In genomic region chr5:141055596-141056343, GRCm38 (mm10) we compare ENCODE assay signal across 1 mouse cellular context.
TF ChIP-seq lines count a peak whose summit lies in the region.

No protein-coding gene starts in this region.

TF ChIP-seq in CH12.LX, 34 proteins besides CTCF, POLR2A, EP300 and RAD21 (continued from another document):
- TF ChIP-seq JUN (IDR thresholded peaks at IDR 0.05; ENCODE audit: insufficient read depth, low read depth, low read length) = no peak
- 0 out of 2 replicates have a peak, but pooled peaks have one; percentile 15 for TF ChIP-seq RCOR1 (conservative IDR thresholded peaks at IDR 0.05; ENCODE audit: low read depth, low read length)
- no peak for TF ChIP-seq CHD1 (IDR thresholded peaks at IDR 0.05; ENCODE audit: low read depth, low read length)
- peak; percentile 65 for TF ChIP-seq BHLHE40 (IDR thresholded peaks at IDR 0.05; ENCODE audit: low read depth, low read length)
- peak; percentile 62 for TF ChIP-seq JUND (conservative IDR thresholded peaks at IDR 0.05; ENCODE audit: low read depth, low read length)
- peak; percentile 59; the same call in 1 of the 2 replicates for TF ChIP-seq MAZ (IDR thresholded peaks at IDR 0.05; ENCODE audit: low read depth, low read length)
- TF ChIP-seq ZMIZ1 (IDR thresholded peaks at IDR 0.05; ENCODE audit: low read depth, low read length) = no peak
- TF ChIP-seq MEF2A (IDR thresholded peaks at IDR 0.05; ENCODE audit: borderline replicate concordance, low read depth, low read length) = peak; percentile 99
- TF ChIP-seq TCF12 (IDR thresholded peaks at IDR 0.05; ENCODE audit: low read depth, low read length) = peak; percentile 57; the same call in 1 of the 2 replicates
- TF ChIP-seq UBTF (IDR thresholded peaks at IDR 0.05; ENCODE audit: low read depth, low read length) = no peak; the same call in 1 of the 2 replicates
- TF ChIP-seq NRF1 (IDR thresholded peaks at IDR 0.05; ENCODE audit: low read depth, low read length) = no peak
- TF ChIP-seq KAT2A (IDR thresholded peaks at IDR 0.05; ENCODE audit: insufficient replicate concordance, low read length) = 0 out of 2 replicates have a peak, but pooled peaks have one; percentile 7
- TF ChIP-seq GABPA (IDR thresholded peaks at IDR 0.05; ENCODE audit: insufficient replicate concordance, low read depth, low read length) = no peak
- peak; percentile 59; the same call in 1 of the 2 replicates for TF ChIP-seq MXI1 (IDR thresholded peaks at IDR 0.05; ENCODE audit: low read depth, low read length)
- 0 out of 2 replicates have a peak, but pooled peaks have one; percentile 74 for TF ChIP-seq SIN3A (IDR thresholded peaks at IDR 0.05; ENCODE audit: low read length)
